Mouse (Mus musculus) E14TG2a.4 (cell line): ENCODE results near the gene Trim15.
A peak's percentile ranks its signal among the peaks of the same experiment; 100 is the strongest.

ENCODE experiments used
- H3K27me3 ChIP-seq: 2 replicates; pipeline ENCODE4 v1.6.1; 2014; ENCODE audit warnings: low read length, control low read depth; ENCODE audit not compliant: insufficient read depth
- H3K36me3 ChIP-seq: 2 replicates; pipeline ENCODE4 v1.6.1; 2014; ENCODE audit warnings: low read length, control low read depth; ENCODE audit not compliant: insufficient read depth
- H3K4me1 ChIP-seq: replicated peaks from 2 replicates; pipeline ENCODE4 v1.6.1; 2014; ENCODE audit warnings: low read depth, low read length, control low read depth
- H3K4me3 ChIP-seq: replicated peaks from 2 replicates; pipeline ENCODE4 v1.5.1; 2014; ENCODE audit warnings: mild to moderate bottlenecking, low read length
- H3K9me3 ChIP-seq: 2 replicates; pipeline ENCODE4 v1.6.1; 2014; ENCODE audit warnings: low read length, control low read depth
- CTCF ChIP-seq: conservative IDR thresholded peaks from 2 replicates; pipeline ENCODE4 v1.5.1; 2014; ENCODE audit warnings: low read length
- NANOG ChIP-seq: IDR thresholded peaks from 2 replicates; pipeline ENCODE4 v1.6.1; 2014; ENCODE audit warnings: borderline replicate concordance, low read length, mixed read lengths
- POU5F1 ChIP-seq: IDR thresholded peaks from 2 replicates; pipeline ENCODE4 v1.6.1; 2014; ENCODE audit warnings: low read length, borderline replicate concordance

Gene Trim15

GRCm38 (mm10) chr17:36856236-36856635 lies 10.8 kb downstream of the Trim15 start:
- Histone ChIP-seq H3K27me3 (no peaks in the 10 kb centered on the region), H3K4me3 (no peak overlapping the region), H3K36me3 (peaks cover 89% of the 10 kb centered on the region), H3K4me1 (peaks cover 21% of the 10 kb centered on the region), H3K9me3 (no peaks in the 10 kb centered on the region)
- TF ChIP-seq NANOG: no peak
- TF ChIP-seq POU5F1: no peak
- no peak for TF ChIP-seq CTCF

GRCm38 (mm10) chr17:36855484-36855883 lies 11.5 kb downstream of the Trim15 start:
- peaks cover 96% of the 10 kb centered on the region for H3K36me3 ChIP-seq
- no peaks in the 10 kb centered on the region for H3K27me3 ChIP-seq
- no peak for TF ChIP-seq POU5F1

GRCm38 (mm10) chr17:36851627-36852026 lies 15.4 kb downstream of the Trim15 start:
- H3K9me3 ChIP-seq: no peaks in the 10 kb centered on the region

More at GRCm38 (mm10) chr17:36855484-36855883, 11.5 kb downstream of the Trim15 start:
- no peak overlapping the region for H3K4me3 ChIP-seq
- H3K9me3 ChIP-seq: no peaks in the 10 kb centered on the region
- H3K4me1 ChIP-seq: peaks cover 23% of the 10 kb centered on the region

GRCm38 (mm10) chr17:36851200-36851599 lies 15.8 kb downstream of the Trim15 start:
- TF ChIP-seq CTCF (no peak), POU5F1 (no peak), NANOG (no peak)
- Histone ChIP-seq H3K36me3 (peaks cover 89% of the 10 kb centered on the region), H3K4me1 (peaks cover 47% of the 10 kb centered on the region), H3K4me3 (no peak overlapping the region), H3K27me3 (no peaks in the 10 kb centered on the region), H3K9me3 (no peaks in the 10 kb centered on the region)

More at GRCm38 (mm10) chr17:36851627-36852026, 15.4 kb downstream of the Trim15 start:
- peaks cover 43% of the 10 kb centered on the region for H3K4me1 ChIP-seq
- no peak overlapping the region for H3K4me3 ChIP-seq
- no peaks in the 10 kb centered on the region for H3K27me3 ChIP-seq
- peaks cover 89% of the 10 kb centered on the region for H3K36me3 ChIP-seq
- TF ChIP-seq POU5F1 (no peak), NANOG (no peak), CTCF (no peak)

GRCm38 (mm10) chr17:36849992-36850391 lies 17.0 kb downstream of the Trim15 start:
- Histone ChIP-seq H3K4me3 (no peak overlapping the region), H3K9me3 (no peaks in the 10 kb centered on the region), H3K4me1 (peaks cover 59% of the 10 kb centered on the region), H3K27me3 (no peaks in the 10 kb centered on the region), H3K36me3 (peaks cover 81% of the 10 kb centered on the region)
- TF ChIP-seq NANOG (no peak), POU5F1 (no peak)

- TF ChIP-seq CTCF (no peak), POU5F1 (no peak), NANOG (no peak)
- Histone ChIP-seq H3K9me3 (no peaks in the 10 kb centered on the region), H3K4me1 (peaks cover 61% of the 10 kb centered on the region), H3K36me3 (peaks cover 70% of the 10 kb centered on the region), H3K4me3 (no peak overlapping the region), H3K27me3 (no peaks in the 10 kb centered on the region)
Observed at GRCm38 (mm10) chr17:36848911-36849310, 18.1 kb downstream of the Trim15 start.

GRCm38 (mm10) chr17:36844725-36845124 lies 22.3 kb downstream of the Trim15 start:
- Histone ChIP-seq H3K4me1 (peaks cover 82% of the 10 kb centered on the region), H3K36me3 (peaks cover 39% of the 10 kb centered on the region), H3K4me3 (no peak overlapping the region), H3K9me3 (no peaks in the 10 kb centered on the region), H3K27me3 (no peaks in the 10 kb centered on the region)
- TF ChIP-seq NANOG (no peak), CTCF (no peak), POU5F1 (no peak)

GRCm38 (mm10) chr17:36844286-36844719 lies 22.7 kb downstream of the Trim15 start:
- peaks cover 40% of the 10 kb centered on the region for H3K36me3 ChIP-seq
- H3K4me3 ChIP-seq: peak overlapping the region; percentile 35
- TF ChIP-seq POU5F1 (no peak), NANOG (peak; percentile 97)

GRCm38 (mm10) chr17:36843696-36844095 lies 23.3 kb downstream of the Trim15 start:
- H3K4me1 ChIP-seq: peaks cover 83% of the 10 kb centered on the region
- no peaks in the 10 kb centered on the region for H3K27me3 ChIP-seq
- no peaks in the 10 kb centered on the region for H3K9me3 ChIP-seq
- H3K36me3 ChIP-seq: peaks cover 39% of the 10 kb centered on the region
- TF ChIP-seq CTCF (no peak), POU5F1 (no peak), NANOG (no peak)
- peak overlapping the region; percentile 35 for H3K4me3 ChIP-seq

More at GRCm38 (mm10) chr17:36844286-36844719, 22.7 kb downstream of the Trim15 start:
- Histone ChIP-seq H3K27me3 (no peaks in the 10 kb centered on the region), H3K9me3 (no peaks in the 10 kb centered on the region), H3K4me1 (peaks cover 83% of the 10 kb centered on the region)
